Mouse (Mus musculus) CH12.LX (cell line): ENCODE measurements around the gene Tspear. TPM values are rescaled to one million over a fixed set of nuclear protein-coding genes. Genes with fewer than 3 reads are reported as not detected.
A peak's percentile ranks its signal among the peaks of the same experiment; 100 is the strongest.

Experiments
- DNase-seq: peaks from one replicate; pipeline ENCODE4 v3.0.0-alpha.2; 2013; ENCODE audit errors: extremely low read depth
- H3K27ac ChIP-seq: 2 replicates; pipeline ENCODE4 v1.5.1; 2012; ENCODE audit warnings: low read depth, mild to moderate bottlenecking, control low read depth, moderate library complexity; ENCODE audit not compliant: insufficient read depth
- H3K27me3 ChIP-seq: replicated peaks from 2 replicates; pipeline ENCODE3; 2012; ENCODE audit warnings: inconsistent platforms
- H3K36me3 ChIP-seq, 2 experiments: replicated peaks in 1 of 2; 2 replicates each; pipeline versions ENCODE3 to v1.6.1; 2012; ENCODE audit warnings: inconsistent platforms in 1 of 2, low read length in 1 of 2, mild to moderate bottlenecking in 1 of 2, mixed read lengths in 1 of 2, moderate library complexity in 1 of 2; ENCODE audit not compliant: control insufficient read depth in 1 of 2, insufficient read depth in 1 of 2
- H3K4me1 ChIP-seq, 2 experiments: 2 replicates each; pipeline ENCODE4 v1.6.1; 2012; ENCODE audit warnings: inconsistent platforms in 1 of 2, moderate library complexity in 1 of 2; ENCODE audit not compliant: insufficient read depth in 2 of 2, control insufficient read depth in 1 of 2
- H3K4me2 ChIP-seq: 2 replicates; pipeline ENCODE4 v1.6.1; 2012; ENCODE audit warnings: low read depth, mild to moderate bottlenecking, control low read depth; ENCODE audit not compliant: poor library complexity, insufficient read depth, severe bottlenecking
- H3K4me3 ChIP-seq, 3 experiments: fragments of 150-350 bp in 1 of 3; sonication (generic) in 1 of 3; replicated peaks in 1 of 3; 2 replicates each; pipeline versions ENCODE3 to v1.5.1; 2011 to 2012; ENCODE audit warnings: low read depth in 2 of 3, low read length in 2 of 3, mild to moderate bottlenecking in 2 of 3, moderate library complexity in 2 of 3, control low read depth in 1 of 3, improper control_type of control experiment in 1 of 3, inconsistent platforms in 1 of 3, mixed read lengths in 1 of 3; ENCODE audit not compliant: poor library complexity in 1 of 3
- H3K79me2 ChIP-seq: replicated peaks from 2 replicates; pipeline ENCODE4 v1.6.1; 2012; ENCODE audit warnings: mild to moderate bottlenecking, moderate library complexity; ENCODE audit not compliant: control insufficient read depth, poor library complexity, insufficient read depth, severe bottlenecking; ENCODE audit errors: extremely low read depth
- H3K9ac ChIP-seq: 2 replicates; pipeline ENCODE4 v1.6.1; 2012; ENCODE audit warnings: low read depth, mild to moderate bottlenecking, control low read depth, moderate library complexity; ENCODE audit not compliant: insufficient read depth
- H3K9me3 ChIP-seq: replicated peaks from 2 replicates; pipeline ENCODE3; 2012; ENCODE audit warnings: low read length, inconsistent platforms, mixed read lengths
- BHLHE40 ChIP-seq: IDR thresholded peaks from 2 replicates; pipeline ENCODE4 v1.6.1; 2011; ENCODE audit warnings: mild to moderate bottlenecking, low read depth, low read length, improper control_type of control experiment
- CHD1 ChIP-seq: IDR thresholded peaks from 2 replicates; pipeline ENCODE4 v1.6.1; 2012; ENCODE audit warnings: low read depth, low read length, improper control_type of control experiment, inconsistent platforms
- CHD2 ChIP-seq: IDR thresholded peaks from 2 replicates; pipeline ENCODE4 v1.6.1; 2011; ENCODE audit warnings: low read length, improper control_type of control experiment
- CTCF ChIP-seq, 2 experiments: IDR thresholded peaks in 1 of 2; conservative IDR thresholded peaks in 1 of 2; 2 replicates each; pipeline ENCODE4 v1.5.1; 2011 to 2012; ENCODE audit warnings: low read depth in 2 of 2, low read length in 2 of 2, improper control_type of control experiment in 1 of 2, inconsistent platforms in 1 of 2, mild to moderate bottlenecking in 1 of 2, moderate library complexity in 1 of 2
- E2F4 ChIP-seq: IDR thresholded peaks from 2 replicates; pipeline ENCODE4 v1.6.1; 2011; ENCODE audit warnings: low read depth, low read length, improper control_type of control experiment; ENCODE audit not compliant: insufficient replicate concordance
- ELF1 ChIP-seq: IDR thresholded peaks from 2 replicates; pipeline ENCODE4 v1.6.1; 2014; ENCODE audit warnings: low read depth, mild to moderate bottlenecking, inconsistent platforms, low read length, improper control_type of control experiment
- EP300 ChIP-seq: IDR thresholded peaks from 2 replicates; pipeline ENCODE4 v1.6.1; 2011; ENCODE audit warnings: low read length, improper control_type of control experiment
- ETS1 ChIP-seq: conservative IDR thresholded peaks from 2 replicates; pipeline ENCODE4 v1.6.1; 2012; ENCODE audit warnings: low read depth, mild to moderate bottlenecking, inconsistent platforms, low read length, improper control_type of control experiment, moderate library complexity
- GABPA ChIP-seq: IDR thresholded peaks from 2 replicates; pipeline ENCODE4 v1.6.1; 2012; ENCODE audit warnings: low read depth, low read length, improper control_type of control experiment, inconsistent platforms; ENCODE audit not compliant: insufficient replicate concordance
- HCFC1 ChIP-seq: IDR thresholded peaks from 2 replicates; pipeline ENCODE4 v1.6.1; 2012; ENCODE audit warnings: low read depth, mild to moderate bottlenecking, inconsistent platforms, low read length, improper control_type of control experiment
- JUND ChIP-seq: conservative IDR thresholded peaks from 2 replicates; pipeline ENCODE4 v1.6.1; 2011; ENCODE audit warnings: low read depth, low read length, improper control_type of control experiment
- KAT2A ChIP-seq: IDR thresholded peaks from 2 replicates; pipeline ENCODE4 v1.6.1; 2012; ENCODE audit warnings: low read length, improper control_type of control experiment, inconsistent platforms; ENCODE audit not compliant: insufficient replicate concordance
- MAFK ChIP-seq: IDR thresholded peaks from 2 replicates; pipeline ENCODE4 v1.6.1; 2011; ENCODE audit warnings: low read length, improper control_type of control experiment; ENCODE audit not compliant: insufficient replicate concordance
- MAZ ChIP-seq: IDR thresholded peaks from 2 replicates; pipeline ENCODE4 v1.6.1; 2012; ENCODE audit warnings: low read depth, mild to moderate bottlenecking, inconsistent platforms, low read length, improper control_type of control experiment, moderate library complexity
- MXI1 ChIP-seq: IDR thresholded peaks from 2 replicates; pipeline ENCODE4 v1.6.1; 2011; ENCODE audit warnings: mild to moderate bottlenecking, low read depth, low read length, improper control_type of control experiment
- MYC ChIP-seq: IDR thresholded peaks from 2 replicates; pipeline ENCODE4 v1.6.1; 2011; ENCODE audit warnings: low read depth, mild to moderate bottlenecking, improper control_type of control experiment, low read length
- NELFE ChIP-seq: IDR thresholded peaks from 2 replicates; pipeline ENCODE4 v1.6.1; 2011; ENCODE audit warnings: low read depth, low read length, improper control_type of control experiment
- NRF1 ChIP-seq: IDR thresholded peaks from 2 replicates; pipeline ENCODE4 v1.6.1; 2014; ENCODE audit warnings: low read depth, mild to moderate bottlenecking, inconsistent platforms, low read length, improper control_type of control experiment, moderate library complexity
- PAX5 ChIP-seq: IDR thresholded peaks from 2 replicates; pipeline ENCODE4 v1.6.1; 2012; ENCODE audit warnings: low read length, inconsistent platforms, mixed read lengths
- POLR2A ChIP-seq: IDR thresholded peaks from 2 replicates; pipeline ENCODE4 v1.6.1; 2011; ENCODE audit warnings: low read depth, mild to moderate bottlenecking, improper control_type of control experiment, low read length
- POLR2AphosphoS2 ChIP-seq: IDR thresholded peaks from 2 replicates; pipeline ENCODE4 v1.6.1; 2011; ENCODE audit warnings: low read depth, low read length, improper control_type of control experiment
- RAD21 ChIP-seq: IDR thresholded peaks from 2 replicates; pipeline ENCODE4 v1.6.1; 2011; ENCODE audit warnings: low read depth, mild to moderate bottlenecking, low read length, improper control_type of control experiment, moderate library complexity
- RCOR1 ChIP-seq: conservative IDR thresholded peaks from 2 replicates; pipeline ENCODE4 v1.6.1; 2012; ENCODE audit warnings: low read depth, mild to moderate bottlenecking, inconsistent platforms, low read length, improper control_type of control experiment
- SIN3A ChIP-seq: IDR thresholded peaks from 2 replicates; pipeline ENCODE4 v1.6.1; 2012; ENCODE audit warnings: low read length, improper control_type of control experiment, inconsistent platforms
- SMC3 ChIP-seq: IDR thresholded peaks from 2 replicates; pipeline ENCODE4 v1.6.1; 2011; ENCODE audit warnings: low read depth, low read length, improper control_type of control experiment
- TCF12 ChIP-seq: IDR thresholded peaks from 2 replicates; pipeline ENCODE4 v1.6.1; 2014; ENCODE audit warnings: low read depth, mild to moderate bottlenecking, inconsistent platforms, low read length, improper control_type of control experiment
- UBTF ChIP-seq: IDR thresholded peaks from 2 replicates; pipeline ENCODE4 v1.6.1; 2012; ENCODE audit warnings: low read depth, mild to moderate bottlenecking, inconsistent platforms, low read length, improper control_type of control experiment, moderate library complexity
- USF1 ChIP-seq: IDR thresholded peaks from 2 replicates; pipeline ENCODE4 v1.6.1; 2014; ENCODE audit warnings: low read depth, mild to moderate bottlenecking, inconsistent platforms, low read length, improper control_type of control experiment
- USF2 ChIP-seq: conservative IDR thresholded peaks from 2 replicates; pipeline ENCODE4 v1.6.1; 2011; ENCODE audit warnings: low read depth, low read length, improper control_type of control experiment
- ZC3H11A ChIP-seq: IDR thresholded peaks from 2 replicates; pipeline ENCODE4 v1.6.1; 2012; ENCODE audit warnings: low read depth, mild to moderate bottlenecking, inconsistent platforms, low read length, improper control_type of control experiment
- ZKSCAN1 ChIP-seq: IDR thresholded peaks from 2 replicates; pipeline ENCODE4 v1.6.1; 2012; ENCODE audit warnings: low read depth, inconsistent platforms, low read length, improper control_type of control experiment, borderline replicate concordance
- ZMIZ1 ChIP-seq: IDR thresholded peaks from 2 replicates; pipeline ENCODE4 v1.6.1; 2012; ENCODE audit warnings: low read depth, mild to moderate bottlenecking, inconsistent platforms, low read length, improper control_type of control experiment
- ZNF384 ChIP-seq: IDR thresholded peaks from 2 replicates; pipeline ENCODE4 v1.6.1; 2012; ENCODE audit warnings: low read depth, low read length, improper control_type of control experiment, inconsistent platforms
- dilution Hi-C: fragments of 300-500 bp; cut with MboI; formaldehyde crosslinking; loops from 2 replicates; pipeline ENCODE4 v1.14.3; 2020; ENCODE audit warnings: low sequenced_read_pairs; ENCODE audit not compliant: extremely low pct_unique_long_range_greater_than_20kb, extremely low pct_ligation_motif_present
- in situ Hi-C: fragments of 300-500 bp; cut with MboI; formaldehyde crosslinking; loops from 3 replicates; pipeline ENCODE4 v1.14.3; 2019; ENCODE audit warnings: low sequenced_read_pairs, low pct_ligation_motif_present, low pct_unique_long_range_greater_than_20kb, mixed read lengths
- polyA plus RNA-seq: library from polyadenylated mRNA; unstranded; fragments of >175 nt; gene quantifications from 2 replicates; pipeline ENCODE4 v1.2.1, GENCODE M21; 2012; ENCODE audit warnings: low read depth; ENCODE audit not compliant: insufficient read length
- total RNA-seq, 2 experiments: library from RNA; depleted of rRNA; stranded (reverse); fragments of 300-350 nt in 1 of 2; fragments of >200 nt in 1 of 2; gene quantifications; 2 replicates each; pipeline ENCODE4 v1.2.3; 2012 to 2014

Tspear gene
- total and polyA plus RNA-seq, 3 experiments, result 0.09 to 0.42 TPM; not detected in 1

DNA sequence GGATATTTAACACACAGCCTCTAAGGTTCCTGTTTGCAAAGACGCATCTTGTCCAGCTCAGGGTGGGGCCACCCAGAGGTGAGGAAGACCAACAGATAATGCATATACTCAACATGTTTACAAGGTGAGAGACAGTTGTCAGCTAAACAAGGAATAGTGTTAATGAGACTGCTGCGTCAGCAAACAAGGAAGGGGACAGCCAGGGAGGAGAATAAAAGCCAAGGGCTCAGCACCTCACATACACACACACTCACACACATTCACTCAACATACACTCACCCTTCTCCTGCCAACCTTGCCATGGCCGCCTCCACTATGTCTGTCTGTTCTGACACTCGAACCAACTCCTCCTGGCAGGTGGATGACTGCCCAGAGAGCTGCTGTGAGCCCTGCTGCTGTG, 128.0 kb downstream of the Tspear start, which contains the start of gene Gm2696:
Gene Gm2696 (plus strand): TSS at position 301 of the 400 bp plus-strand sequence.
- H3K79me2 ChIP-seq, result no peaks in the 10 kb centered on the region
- no peaks in the 10 kb centered on the region for H3K9me3 ChIP-seq
- in situ Hi-C loops, result no loop called here
- H3K4me2 ChIP-seq, result no peak within 1 kb of the TSS
- 0 out of 4 replicates have a peak, but pooled peaks cover 0 to 3% of the 10 kb centered on the region in 2 experiments for H3K4me1 ChIP-seq
- dilution Hi-C loops, result no loop called here
- no peak within 1 kb of the TSS for H3K4me3 ChIP-seq
- DNase-seq, result no peak
- peaks cover 76% of the 10 kb centered on the region for H3K27me3 ChIP-seq
- no peaks in the 10 kb centered on the region for H3K36me3 ChIP-seq
- TF ChIP-seq EP300 (no peak), ZC3H11A (no peak), JUND (no peak), ETS1 (no peak), HCFC1 (no peak), TCF12 (no peak), MAFK (no peak), CHD1 (no peak), RAD21 (no peak), E2F4 (no peak), KAT2A (no peak), NELFE (no peak), POLR2A (no peak), USF2 (no peak), MYC (no peak), ELF1 (no peak), ZKSCAN1 (no peak), USF1 (no peak), ZNF384 (no peak), BHLHE40 (no peak)
- no peak within 1 kb of the TSS for H3K9ac ChIP-seq
- no peak within 1 kb of the TSS for H3K27ac ChIP-seq

DNA sequence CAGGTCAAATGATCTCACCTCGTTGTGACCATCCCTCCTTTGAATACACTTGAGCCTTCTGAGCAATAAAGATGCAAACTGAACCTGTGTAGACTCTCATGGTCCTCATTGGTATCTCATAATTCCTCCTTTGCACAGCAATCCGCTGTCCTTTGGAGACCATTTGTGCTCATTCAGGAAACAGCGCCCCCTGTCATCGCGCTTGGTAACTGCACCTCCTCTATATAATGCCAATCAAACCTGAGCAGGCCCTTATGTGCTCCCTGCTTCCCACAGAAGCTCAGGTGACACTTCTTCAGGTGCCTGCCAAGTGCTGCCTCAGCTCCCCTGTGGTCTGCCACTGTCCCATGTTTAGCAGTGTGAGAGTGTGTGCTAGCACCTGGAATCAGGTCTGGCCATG, 129.1 kb downstream of the Tspear start:
- dilution Hi-C loops, result no loop called here
- H3K27ac ChIP-seq, result no peak overlapping the region
- H3K4me1 ChIP-seq, result 0 out of 4 replicates have a peak, but pooled peaks cover 0 to 3% of the 10 kb centered on the region in 2 experiments
- H3K27me3 ChIP-seq, result peaks cover 76% of the 10 kb centered on the region
- no peak overlapping the region for H3K4me3 ChIP-seq
- H3K36me3 ChIP-seq, result no peaks in the 10 kb centered on the region
- peak; percentile 26 for DNase-seq
- in situ Hi-C loops, result no loop called here
- no peak overlapping the region for H3K4me2 ChIP-seq
- H3K79me2 ChIP-seq, result no peaks in the 10 kb centered on the region
- no peak overlapping the region for H3K9ac ChIP-seq
- H3K9me3 ChIP-seq, result no peaks in the 10 kb centered on the region
- TF ChIP-seq MAFK (no peak), ZKSCAN1 (no peak), CHD2 (no peak), KAT2A (no peak), HCFC1 (no peak), MAZ (no peak), RCOR1 (no peak), GABPA (no peak), POLR2AphosphoS2 (no peak), SMC3 (peak; percentile 50), BHLHE40 (no peak), USF2 (no peak), SIN3A (no peak), CTCF (conservative IDR thresholded peaks at IDR 0.05 in 1 of 2, IDR thresholded peaks at IDR 0.05 in 1 of 2; ENCODE audit: low read depth in 2 of 2, low read length in 2 of 2) (peak; percentile 72 to 81), E2F4 (no peak), UBTF (no peak), POLR2A (no peak), NRF1 (no peak), CHD1 (no peak), MYC (no peak), ZMIZ1 (no peak), MXI1 (no peak), PAX5 (no peak), RAD21 (peak; percentile 26)
